Mouse (Mus musculus) CH12.LX (cell line): Measurements from ENCODE around the gene Inpp5d.
A peak's percentile ranks its signal among the peaks of the same experiment; 100 is the strongest.

ENCODE experiments used
- CHD1 ChIP-seq: IDR thresholded peaks from 2 replicates; pipeline ENCODE4 v1.6.1; 2012; ENCODE audit warnings: low read depth, low read length, improper control_type of control experiment, inconsistent platforms
- CTCF ChIP-seq, 2 experiments: IDR thresholded peaks in 1 of 2; conservative IDR thresholded peaks in 1 of 2; 2 replicates each; pipeline ENCODE4 v1.5.1; 2011 to 2012; ENCODE audit warnings: low read depth in 2 of 2, low read length in 2 of 2, improper control_type of control experiment in 1 of 2, inconsistent platforms in 1 of 2, mild to moderate bottlenecking in 1 of 2, moderate library complexity in 1 of 2
- EP300 ChIP-seq: IDR thresholded peaks from 2 replicates; pipeline ENCODE4 v1.6.1; 2011; ENCODE audit warnings: low read length, improper control_type of control experiment
- GABPA ChIP-seq: IDR thresholded peaks from 2 replicates; pipeline ENCODE4 v1.6.1; 2012; ENCODE audit warnings: low read depth, low read length, improper control_type of control experiment, inconsistent platforms; ENCODE audit not compliant: insufficient replicate concordance
- JUND ChIP-seq: conservative IDR thresholded peaks from 2 replicates; pipeline ENCODE4 v1.6.1; 2011; ENCODE audit warnings: low read depth, low read length, improper control_type of control experiment
- MAFK ChIP-seq: IDR thresholded peaks from 2 replicates; pipeline ENCODE4 v1.6.1; 2011; ENCODE audit warnings: low read length, improper control_type of control experiment; ENCODE audit not compliant: insufficient replicate concordance
- MAX ChIP-seq: IDR thresholded peaks from 2 replicates; pipeline ENCODE4 v1.6.1; 2011; ENCODE audit warnings: low read length, improper control_type of control experiment
- MYC ChIP-seq: IDR thresholded peaks from 2 replicates; pipeline ENCODE4 v1.6.1; 2011; ENCODE audit warnings: low read depth, mild to moderate bottlenecking, improper control_type of control experiment, low read length
- NRF1 ChIP-seq: IDR thresholded peaks from 2 replicates; pipeline ENCODE4 v1.6.1; 2014; ENCODE audit warnings: low read depth, mild to moderate bottlenecking, inconsistent platforms, low read length, improper control_type of control experiment, moderate library complexity
- POLR2A ChIP-seq: IDR thresholded peaks from 2 replicates; pipeline ENCODE4 v1.6.1; 2011; ENCODE audit warnings: low read depth, mild to moderate bottlenecking, improper control_type of control experiment, low read length
- SMC3 ChIP-seq: IDR thresholded peaks from 2 replicates; pipeline ENCODE4 v1.6.1; 2011; ENCODE audit warnings: low read depth, low read length, improper control_type of control experiment
- USF1 ChIP-seq: IDR thresholded peaks from 2 replicates; pipeline ENCODE4 v1.6.1; 2014; ENCODE audit warnings: low read depth, mild to moderate bottlenecking, inconsistent platforms, low read length, improper control_type of control experiment
- ZMIZ1 ChIP-seq: IDR thresholded peaks from 2 replicates; pipeline ENCODE4 v1.6.1; 2012; ENCODE audit warnings: low read depth, mild to moderate bottlenecking, inconsistent platforms, low read length, improper control_type of control experiment

GRCm38 (mm10) chr1:87621146-87621857, 1.2 kb downstream of the Inpp5d start:
- TF ChIP-seq SMC3 (no peak; the same call in 1 of the 2 replicates), MAX (no peak), CTCF (conservative IDR thresholded peaks at IDR 0.05 in 1 of 2, IDR thresholded peaks at IDR 0.05 in 1 of 2; ENCODE audit: low read depth in 2 of 2, low read length in 2 of 2) (no peak), MAFK (no peak), EP300 (no peak), ZMIZ1 (no peak), CHD1 (peak; percentile 84), NRF1 (no peak), POLR2A (no peak), GABPA (no peak), MYC (no peak), USF1 (no peak), JUND (peak; percentile 31; the same call in 1 of the 2 replicates)
